Mouse (Mus musculus): ENCODE measurements around the gene Ager. TPM values are rescaled to one million over a fixed set of nuclear protein-coding genes. Genes with fewer than 3 reads are reported as not detected.

Gene Ager
- polyA plus RNA-seq, 1 experiment from 2014 or later: 4.0 TPM

DNA sequence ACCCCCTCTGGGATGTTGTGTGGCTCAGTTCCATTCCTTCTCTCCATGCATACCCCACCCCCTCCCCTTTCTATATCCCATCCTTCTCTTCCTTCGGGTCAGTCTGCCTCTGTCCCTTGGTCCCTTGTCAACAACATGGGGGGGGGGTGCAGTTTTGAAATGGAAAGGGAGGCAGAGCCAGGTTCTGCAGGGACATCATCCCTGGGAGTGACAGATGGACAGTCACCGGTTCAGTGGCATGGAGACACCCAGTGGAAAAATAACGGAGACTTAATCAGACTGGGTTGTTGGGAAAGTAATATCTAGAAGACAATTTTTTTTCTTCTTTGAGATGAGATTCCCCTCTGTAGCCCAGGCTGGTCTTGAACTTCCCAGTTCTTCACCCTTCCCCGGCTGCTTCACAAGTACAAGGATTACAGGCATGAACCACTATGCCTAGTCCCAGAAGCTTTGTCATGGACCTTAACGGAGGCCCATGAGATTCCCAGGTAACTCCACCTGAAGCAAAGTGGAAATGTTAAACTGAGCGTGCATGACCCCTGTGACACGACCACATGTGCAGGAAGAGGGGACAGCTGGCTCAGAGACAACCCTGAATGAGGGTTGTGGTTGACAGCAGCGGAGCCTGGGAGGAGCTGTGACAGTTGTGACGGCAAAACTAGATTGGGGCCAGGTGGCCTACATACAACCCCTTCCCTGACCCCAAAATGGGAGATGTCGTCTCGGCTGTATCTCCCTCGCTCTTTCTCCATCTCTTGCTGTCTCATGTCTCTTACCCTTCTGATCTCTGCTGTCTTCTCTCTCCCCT lies 32.3 kb downstream of the Ager start:
- DNase-seq (ENCODE audit: low spot score): peak; percentile 94

DNA sequence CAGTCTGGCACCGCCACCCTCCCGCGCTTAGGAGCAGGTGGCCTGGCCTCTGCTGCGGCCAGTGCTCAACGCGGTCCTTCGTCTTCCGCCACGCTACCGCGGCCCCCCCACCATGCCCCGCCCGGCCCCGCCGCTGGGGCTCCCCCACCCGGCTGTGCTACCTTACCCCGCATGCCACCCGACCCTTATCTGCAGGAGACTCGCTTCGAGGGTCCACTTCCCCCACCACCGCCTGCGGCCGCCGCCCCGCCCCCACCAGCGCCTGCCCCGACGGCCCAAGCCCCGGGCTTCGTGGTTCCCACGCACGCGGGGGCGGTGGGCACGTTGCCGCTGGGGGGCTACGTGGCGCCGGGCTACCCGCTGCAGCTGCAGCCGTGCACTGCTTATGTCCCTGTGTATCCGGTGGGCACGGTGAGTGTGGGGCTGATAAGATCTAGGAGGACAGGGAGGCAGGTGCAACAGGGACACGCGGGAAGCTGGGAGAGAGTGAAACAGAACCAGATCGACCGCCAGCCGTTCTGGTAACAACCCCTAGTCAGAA lies 33.2 kb downstream of the Ager start:
- DNase-seq (ENCODE audit: low spot score): peak; percentile 73

DNA sequence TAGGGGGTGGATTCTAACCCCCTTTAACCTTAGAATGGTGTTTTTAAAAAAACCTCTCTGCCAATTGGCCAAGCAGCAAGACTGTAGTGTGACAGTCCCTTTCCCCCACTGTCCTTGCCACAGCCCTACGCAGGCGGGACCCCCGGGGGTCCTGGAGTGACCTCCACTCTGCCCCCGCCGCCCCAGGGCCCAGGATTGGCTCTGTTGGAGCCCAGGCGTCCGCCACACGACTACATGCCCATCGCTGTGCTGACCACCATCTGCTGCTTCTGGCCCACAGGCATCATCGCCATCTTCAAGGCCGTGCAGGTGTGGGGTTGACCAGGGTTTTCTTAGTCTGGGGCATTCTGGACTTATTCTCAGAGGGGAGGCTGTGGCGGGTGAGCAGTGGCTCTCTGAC lies 34.0 kb downstream of the Ager start:
- no peak for DNase-seq (ENCODE audit: low spot score)

DNA sequence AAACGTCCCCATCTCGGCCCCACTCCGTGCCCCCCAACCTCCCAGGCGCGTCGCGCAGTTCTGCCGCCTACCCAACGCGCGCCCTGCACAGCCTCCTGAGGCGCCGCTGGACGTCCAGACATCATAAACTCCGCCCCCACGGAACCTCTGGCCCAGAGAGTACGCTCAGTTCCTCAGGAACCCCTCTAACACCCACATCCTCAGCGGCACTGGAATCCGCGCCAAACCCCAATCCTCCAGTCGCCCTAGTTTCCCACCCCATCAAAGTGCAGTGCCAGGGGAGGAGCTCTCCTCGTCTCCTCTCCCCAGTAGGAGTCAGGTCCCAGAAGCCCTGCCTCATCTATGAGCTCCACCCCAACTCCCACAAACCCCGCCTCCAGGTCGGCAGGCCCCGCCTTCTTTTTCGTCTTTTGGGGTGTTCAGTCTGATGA lies 34.6 kb downstream of the Ager start:
- DNase-seq (ENCODE audit: low spot score): peak; percentile 91

DNA sequence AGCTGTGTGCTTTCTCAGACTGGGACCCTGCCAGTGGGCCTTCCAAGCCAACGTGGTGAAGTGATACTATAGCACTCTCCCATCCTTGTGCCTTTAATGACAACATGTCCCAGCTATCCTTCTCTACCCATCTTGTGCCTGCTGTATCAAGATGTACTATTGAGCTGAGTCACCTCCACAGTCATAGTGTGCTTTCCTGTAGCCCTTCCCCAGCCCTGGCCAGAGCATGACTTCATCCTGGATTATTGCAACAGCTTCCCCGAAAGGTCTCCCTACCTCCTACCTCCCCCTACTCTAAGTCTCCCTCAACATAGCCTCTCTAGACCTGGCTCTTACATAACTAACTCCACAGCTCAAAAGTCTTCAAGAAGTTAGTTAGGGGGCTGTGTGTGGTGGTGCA lies 38.0 kb downstream of the Ager start:
- DNase-seq (ENCODE audit: low spot score): no peak

DNA sequence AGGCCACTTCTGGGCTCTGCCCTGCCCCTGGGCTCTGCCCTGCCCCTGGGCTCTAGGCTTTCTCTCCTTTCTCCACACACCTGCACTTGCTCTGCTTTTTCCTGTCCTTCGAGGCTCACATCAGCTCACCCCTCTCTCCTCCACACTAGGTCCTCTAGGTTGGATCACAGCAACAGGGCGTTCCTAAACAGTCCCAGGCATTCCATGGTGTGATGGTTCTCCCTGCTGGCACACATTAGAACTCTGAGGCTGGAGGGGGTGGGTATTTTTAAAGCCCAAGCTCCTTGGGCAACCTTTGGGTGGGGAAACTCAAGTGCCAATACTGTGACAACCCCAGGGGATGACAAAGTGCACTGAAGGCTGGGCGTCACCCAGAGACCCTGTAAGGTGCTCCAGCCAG lies 39.8 kb downstream of the Ager start:
- no peak for DNase-seq (ENCODE audit: low spot score)

DNA sequence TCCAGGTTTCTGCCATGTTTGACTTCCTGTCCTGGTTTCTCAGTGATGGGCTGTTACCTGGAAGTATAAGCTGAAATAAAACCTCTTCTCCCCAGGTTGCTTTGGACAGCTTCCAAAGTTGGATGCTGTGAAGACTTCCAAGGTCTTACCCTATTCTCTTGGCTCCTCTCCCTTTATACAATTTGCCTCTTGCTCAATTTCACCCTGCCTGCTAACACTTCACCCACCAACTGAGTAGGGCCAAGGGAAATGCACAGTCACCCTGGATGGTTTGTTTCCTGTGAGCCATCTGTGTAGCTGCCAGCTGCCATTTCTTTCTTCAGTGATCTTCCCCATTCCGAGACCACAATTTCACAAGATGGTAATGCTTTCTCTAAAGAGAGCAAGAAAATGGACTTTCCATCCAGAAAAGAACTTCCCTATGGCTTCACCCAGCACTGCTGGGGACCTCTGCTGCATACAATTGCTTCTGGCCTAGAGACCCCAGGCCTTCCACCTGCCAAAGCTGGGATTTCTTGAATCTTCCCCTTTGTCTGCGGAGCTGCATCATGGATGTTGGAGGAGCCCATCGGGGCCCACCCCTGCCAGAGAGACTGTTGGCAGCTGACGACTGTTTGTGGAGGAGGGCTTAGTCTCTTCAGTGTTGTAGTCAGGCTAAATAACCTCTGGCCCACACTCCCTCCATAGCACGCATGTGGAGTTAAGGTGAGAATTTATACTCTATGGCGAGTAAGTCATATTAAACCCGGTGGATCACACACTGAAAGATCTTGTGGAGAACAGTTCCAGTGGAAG lies 42.0 kb downstream of the Ager start:
- no peak for DNase-seq (ENCODE audit: low spot score)

DNA sequence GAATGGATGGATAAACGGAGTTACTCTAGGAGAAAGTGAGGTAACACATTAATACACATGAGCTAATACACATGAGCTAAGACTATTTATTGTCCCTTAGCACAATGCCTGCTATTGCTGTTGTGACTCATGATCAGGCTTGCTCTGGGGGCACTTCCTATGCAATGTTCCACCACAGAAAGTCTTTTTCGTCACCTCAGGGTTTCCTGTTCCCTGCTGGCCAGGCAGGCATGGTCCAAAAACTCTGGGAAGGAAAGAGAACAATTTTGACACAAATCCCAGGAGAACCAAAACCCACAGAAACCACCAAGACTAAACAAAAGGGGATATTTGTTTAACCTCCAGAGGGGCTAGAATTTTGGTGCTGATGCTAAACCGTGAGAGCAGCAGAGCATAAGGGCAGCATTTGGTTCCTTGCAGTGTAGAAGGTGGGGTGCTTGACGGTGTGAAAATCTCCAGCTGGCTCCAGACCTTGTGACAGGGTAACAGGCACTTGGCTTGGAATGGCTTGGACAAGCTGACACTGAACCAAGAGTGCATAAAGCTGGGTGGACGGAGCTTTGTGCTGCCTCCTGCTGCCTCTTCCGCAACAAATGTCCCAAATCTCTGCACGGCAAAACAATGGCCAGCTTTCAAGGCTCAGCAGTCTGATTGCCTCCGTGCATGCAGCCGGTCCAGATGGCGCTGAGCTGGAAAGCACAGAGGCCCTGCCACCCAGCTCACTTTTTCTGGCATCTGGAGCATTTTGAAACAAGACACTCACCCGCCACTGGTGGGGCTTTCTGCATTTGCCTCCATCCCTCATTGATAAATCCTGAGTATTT lies 43.3 kb downstream of the Ager start:
- DNase-seq (ENCODE audit: low spot score): no peak

DNA sequence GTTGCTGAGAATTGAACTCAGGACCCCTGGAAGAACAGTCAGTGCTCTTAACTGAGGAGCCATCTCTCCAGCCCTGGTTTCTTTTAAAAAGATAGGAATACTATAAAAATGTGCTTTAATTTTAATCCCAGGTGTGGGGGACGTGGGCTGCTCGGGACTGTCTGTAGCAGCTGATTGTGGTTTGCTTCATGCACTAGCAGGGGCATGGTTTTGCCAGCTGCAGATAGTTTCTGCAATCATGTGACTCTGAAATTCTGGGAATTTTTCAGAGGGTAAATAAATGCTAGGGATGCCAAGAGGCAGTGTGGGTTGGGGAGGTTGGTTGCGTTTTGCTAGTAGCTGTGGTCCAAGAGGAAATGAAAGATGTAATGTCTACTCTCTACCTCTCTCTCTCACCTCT lies 44.3 kb downstream of the Ager start:
- DNase-seq (ENCODE audit: low spot score): no peak

DNA sequence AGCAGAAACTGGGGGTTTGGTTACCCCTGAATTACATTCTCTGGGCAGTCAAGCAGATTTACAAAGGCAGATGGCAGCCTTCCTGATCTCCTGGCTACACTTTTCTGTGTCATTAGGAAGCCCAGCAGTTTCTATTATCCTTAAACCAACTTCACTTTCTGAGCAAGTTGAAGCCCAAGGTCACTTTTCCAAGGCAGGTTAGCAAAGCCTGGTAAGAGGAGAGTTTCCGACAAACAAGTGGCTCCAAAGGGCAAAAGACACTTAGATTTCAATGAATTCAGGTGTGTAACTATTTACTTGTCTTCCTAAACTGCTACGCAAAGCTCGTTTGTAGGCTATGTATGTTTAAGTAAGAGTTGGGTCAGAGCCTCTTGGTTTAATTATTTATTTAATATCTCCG lies 45.7 kb downstream of the Ager start:
- DNase-seq (ENCODE audit: low spot score): no peak

DNA sequence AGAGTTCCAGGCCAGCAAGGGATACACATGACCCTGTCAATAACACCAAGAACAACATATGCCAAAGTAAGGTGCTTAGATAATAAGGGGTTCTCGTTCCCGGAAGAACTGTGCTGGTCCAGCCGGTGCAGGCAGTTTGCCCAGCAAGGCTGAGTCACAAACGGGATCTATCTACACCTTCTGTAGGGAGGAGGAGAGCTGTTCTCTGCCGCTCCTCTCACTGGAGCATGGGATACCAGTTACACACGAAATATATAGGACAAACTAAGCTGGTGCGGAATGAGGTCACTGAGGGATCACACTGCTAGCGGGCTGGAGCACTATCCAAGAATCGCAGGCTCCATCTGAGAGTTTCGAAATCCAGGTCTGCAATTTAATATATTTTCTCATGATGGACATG lies 46.3 kb downstream of the Ager start:
- DNase-seq (ENCODE audit: low spot score): no peak

DNA sequence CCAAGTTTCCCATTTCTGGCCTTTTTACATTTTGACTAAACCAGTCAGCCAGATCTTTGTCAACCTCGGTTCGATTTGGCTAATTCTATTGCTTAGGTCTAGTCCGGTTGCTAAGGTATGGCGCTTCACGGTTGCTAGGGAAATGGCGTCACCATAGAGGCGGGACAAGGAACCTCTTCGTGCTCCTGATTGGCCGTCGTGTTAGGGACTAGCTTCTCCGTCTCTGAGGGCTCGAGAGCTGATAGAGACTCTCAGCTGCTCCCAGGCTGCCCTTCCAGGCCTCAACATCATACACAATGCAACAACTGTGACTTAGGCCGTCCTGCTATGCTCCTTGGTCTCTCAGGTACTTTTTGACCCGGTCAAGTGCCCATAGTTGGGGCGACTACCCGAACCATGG lies 46.9 kb downstream of the Ager start, which contains the start of gene Fkbpl:
Gene Fkbpl, plus strand, starts transcription at position 157 of the 400 bp plus-strand sequence.
- DNase-seq (ENCODE audit: low spot score): peak; percentile 97

DNA sequence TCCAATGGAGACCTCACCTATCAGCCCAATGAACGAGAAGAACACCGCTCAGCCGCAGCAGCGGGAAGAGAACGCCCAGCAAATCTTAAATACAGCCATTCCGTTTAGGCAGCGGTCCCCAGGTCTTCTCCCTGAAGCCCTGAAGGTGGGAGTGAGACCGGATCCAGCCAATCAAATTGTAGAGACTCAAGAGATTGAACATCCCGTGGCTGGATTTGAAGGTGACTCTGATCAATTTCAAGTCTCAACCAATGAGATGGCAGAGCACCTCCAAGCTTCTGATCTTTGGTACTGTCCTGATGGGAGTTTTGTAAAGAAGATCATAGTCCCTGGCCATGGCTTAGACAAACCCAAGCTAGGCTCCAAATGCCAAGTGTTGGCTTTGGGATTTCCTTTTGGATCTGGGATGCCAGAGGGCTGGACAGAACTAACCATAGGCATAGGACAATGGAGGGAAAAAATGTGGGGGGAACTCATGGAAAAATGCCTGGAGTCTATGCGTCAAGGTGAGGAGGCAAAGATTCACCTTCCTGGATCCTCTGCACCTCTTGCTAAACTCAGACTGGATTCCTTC lies 47.7 kb downstream of the Ager start:
- no peak for DNase-seq (ENCODE audit: low spot score)

DNA sequence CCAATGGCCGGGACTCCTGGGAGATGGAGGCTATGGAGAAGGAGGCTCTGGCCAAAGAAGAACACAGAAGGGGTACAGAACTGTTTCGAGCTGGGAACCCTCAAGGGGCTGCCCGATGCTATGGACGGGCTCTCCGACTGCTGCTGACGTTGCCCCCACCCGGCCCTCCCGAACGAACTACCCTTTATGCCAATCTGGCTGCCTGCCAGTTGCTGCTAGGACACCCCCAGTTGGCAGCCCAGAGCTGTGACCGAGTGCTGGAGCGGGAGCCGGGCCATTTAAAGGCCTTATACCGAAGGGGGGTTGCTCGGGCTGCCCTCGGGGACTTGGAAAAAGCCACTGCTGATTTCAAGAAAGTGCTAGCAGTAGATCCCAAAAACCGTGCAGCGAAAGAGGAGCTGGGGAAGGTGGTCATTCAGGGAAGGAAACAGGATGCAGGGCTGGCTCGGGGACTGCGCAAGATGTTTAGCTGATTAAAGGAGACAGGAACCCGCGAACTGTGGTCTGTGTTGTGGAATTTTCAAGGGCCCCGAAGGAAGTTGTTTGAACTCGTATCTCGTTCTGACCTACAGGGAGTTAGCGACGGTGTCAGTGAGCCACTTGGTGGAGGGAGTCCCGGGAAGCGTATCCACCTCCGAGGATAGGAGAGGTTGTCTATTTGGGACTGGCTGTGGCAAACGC lies 48.3 kb downstream of the Ager start:
- DNase-seq (ENCODE audit: low spot score): no peak

DNA sequence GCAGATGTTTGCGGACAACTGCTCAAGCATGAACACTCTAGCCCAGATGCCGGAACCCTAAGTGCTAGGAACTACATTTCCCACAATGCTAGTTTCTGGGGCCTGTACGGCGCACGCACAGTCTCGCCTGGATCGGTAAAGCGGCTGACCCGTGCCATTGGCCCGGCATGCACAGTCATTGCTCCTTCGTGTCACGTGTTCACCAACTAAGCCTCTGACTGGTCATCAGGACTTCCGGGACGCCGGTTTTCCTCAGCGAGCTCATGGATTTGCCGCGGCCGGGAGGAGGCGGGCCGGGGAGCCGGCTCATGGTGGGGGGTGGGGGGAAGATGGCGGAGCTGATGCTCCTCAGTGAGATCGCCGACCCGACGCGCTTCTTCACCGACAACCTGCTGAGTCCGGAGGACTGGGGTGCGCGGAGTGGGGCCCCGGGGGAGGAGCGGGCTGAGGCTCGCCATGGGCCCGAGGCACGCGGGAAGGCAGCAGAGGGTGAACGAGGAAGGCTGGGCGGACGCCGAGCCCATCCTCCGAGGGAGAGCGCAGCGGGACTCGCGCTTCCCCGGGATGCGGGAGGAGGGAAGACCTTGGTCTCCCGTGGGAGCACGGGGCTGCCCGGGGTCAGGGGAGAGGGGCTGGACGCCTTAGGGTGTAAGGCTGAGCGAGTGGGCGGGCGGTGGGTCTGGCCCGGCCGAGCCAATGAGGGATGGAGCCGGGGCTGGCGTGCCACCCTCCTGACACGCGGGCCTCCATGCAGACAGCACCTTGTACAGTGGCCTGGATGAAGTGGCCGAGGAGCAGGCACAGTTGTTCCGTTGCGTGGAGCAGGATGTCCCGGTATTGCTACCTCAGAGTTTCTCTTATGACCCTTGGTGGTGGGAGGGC lies 49.5 kb downstream of the Ager start, which contains the start of gene Atf6b:
Gene Atf6b, plus strand, starts transcription at position 241 of the 882 bp plus-strand sequence.
- peak; percentile 98 for DNase-seq (ENCODE audit: low spot score)

DNA sequence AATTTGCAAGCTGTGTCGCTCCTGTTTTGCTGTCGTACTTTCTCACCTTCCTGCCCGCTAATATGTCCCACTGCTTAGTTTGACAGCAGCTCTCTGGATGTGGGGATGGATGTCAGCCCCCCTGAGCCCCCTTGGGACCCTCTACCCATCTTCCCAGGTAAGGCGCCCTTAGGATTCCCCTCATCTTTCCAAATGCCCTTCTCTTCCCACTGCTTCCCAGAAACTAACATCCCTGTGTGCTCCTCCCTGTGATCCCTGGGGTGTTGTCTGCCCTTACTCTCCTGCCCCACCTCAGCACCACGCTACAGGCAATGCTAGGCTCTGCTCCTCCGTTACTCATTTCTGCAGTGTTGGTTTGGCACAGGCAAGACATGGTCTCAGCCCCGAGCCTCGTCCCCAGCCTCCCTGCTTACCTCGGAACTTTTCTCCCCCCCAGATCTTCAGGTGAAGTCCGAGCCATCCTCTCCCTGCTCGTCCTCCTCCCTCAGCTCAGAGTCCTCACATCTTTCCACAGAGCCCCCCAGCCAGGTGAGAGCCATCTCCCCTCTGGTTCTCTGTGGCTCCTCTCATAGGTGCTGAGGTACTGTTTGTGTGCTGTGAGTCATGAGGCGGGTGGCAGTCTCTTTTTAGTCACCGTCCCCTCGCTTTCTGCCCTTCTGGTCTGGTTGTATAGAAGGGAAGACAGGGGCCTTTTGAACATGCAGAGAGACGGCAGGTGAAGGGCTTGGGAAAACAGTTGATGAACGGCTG lies 50.7 kb downstream of the Ager start:
- DNase-seq (ENCODE audit: low spot score): no peak

DNA sequence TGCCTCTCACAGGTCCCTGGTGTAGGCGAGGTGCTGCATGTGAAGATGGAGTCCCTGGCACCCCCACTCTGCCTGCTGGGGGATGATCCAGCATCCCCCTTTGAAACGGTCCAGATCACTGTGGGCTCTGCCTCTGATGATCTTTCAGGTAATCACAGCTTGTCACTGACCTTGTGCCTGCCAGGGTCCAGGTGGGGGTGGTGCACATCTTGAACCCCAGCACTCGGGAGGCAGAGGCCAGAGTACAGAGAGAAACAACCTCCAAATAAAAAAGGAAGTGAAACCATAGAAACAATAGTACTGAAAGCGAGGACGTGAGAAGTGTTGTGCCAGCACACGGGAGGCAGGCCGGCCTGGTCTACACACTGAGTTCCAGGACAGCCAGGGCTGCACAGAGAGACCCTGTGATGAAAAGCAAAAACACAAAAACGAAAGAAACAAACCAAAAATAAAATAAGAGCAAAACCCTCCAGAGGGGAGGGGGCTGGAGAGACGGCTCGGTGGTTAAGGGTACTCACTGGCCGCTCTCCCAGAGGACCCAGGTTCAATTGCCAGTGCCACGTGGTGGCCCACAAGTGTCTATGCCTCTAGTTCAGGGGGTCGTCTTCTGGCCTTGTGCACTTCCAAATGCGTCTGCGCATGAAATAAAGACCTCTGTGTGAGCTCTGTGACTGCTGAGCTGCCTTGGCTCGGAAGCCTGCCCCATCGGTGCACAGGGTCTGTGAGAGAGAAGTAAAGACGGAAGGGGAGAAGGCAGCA lies 51.6 kb downstream of the Ager start:
- no peak for DNase-seq (ENCODE audit: low spot score)

Data from thymus, postnatal 0 days (tissue).